Mouse (Mus musculus): ENCODE measurements around the gene Shc1.

GRCm38 (mm10) chr3:89382033-89382882 is 36.0 kb upstream of the Shc1 start:
- TF ChIP-seq POLR2A (IDR thresholded peaks at IDR 0.05; ENCODE audit: insufficient read depth, low read length) (no peak), CTCF (IDR thresholded peaks at IDR 0.05; ENCODE audit: low read depth, low read length) (no peak), EP300 (IDR thresholded peaks at IDR 0.05; ENCODE audit: insufficient read depth, low read depth, low read length) (no peak)

All from ES-Bruce4 (cell line).